Mouse (Mus musculus) bone marrow, adult 2 months (tissue): ENCODE data around the gene Ccdc36.

Source experiments
- CTCF ChIP-seq: fragments of 200-500 bp; IDR thresholded peaks from 2 replicates; pipeline ENCODE4 v1.5.1; 2011; ENCODE audit warnings: low read length, control low read depth; ENCODE audit not compliant: control insufficient read depth, insufficient read depth
- POLR2A ChIP-seq: fragments of 200-500 bp; IDR thresholded peaks from 2 replicates; pipeline ENCODE4 v1.6.1; 2011; ENCODE audit warnings: low read depth, mild to moderate bottlenecking, control low read depth, low read length, borderline replicate concordance; ENCODE audit not compliant: control insufficient read depth

GRCm38 (mm10) chr9:108456953-108457352, 28.7 kb upstream of the Ccdc36 start:
- no peak for TF ChIP-seq POLR2A
- no peak for TF ChIP-seq CTCF
